Mouse (Mus musculus) megakaryocyte progenitor cell, adult 5-6 weeks (primary cell): Measurements from ENCODE around the gene Ppp2r5c. TPM values are rescaled to one million over a fixed set of nuclear protein-coding genes. Genes with fewer than 3 reads are reported as not detected.

Source experiments
- ATAC-seq: replicated peaks from 2 replicates; pipeline ENCODE4 v1.8.0; 2016; ENCODE audit warnings: mild to moderate bottlenecking, moderate TSS enrichment, inconsistent platforms; ENCODE audit not compliant: poor library complexity
- total RNA-seq, 2 experiments: library from RNA; stranded (forward) in 1 of 2; stranded (reverse) in 1 of 2; fragments of 157-497, 149-512 nt in 1 of 2; fragments of 200-1000 nt in 1 of 2; gene quantifications; 2 replicates each; pipeline versions ENCODE4 v1.2.3 to v1.2.4; 2015 to 2017

Gene Ppp2r5c
- total RNA-seq, 2 experiments from 2014 or later = 119 to 189 TPM

DNA sequence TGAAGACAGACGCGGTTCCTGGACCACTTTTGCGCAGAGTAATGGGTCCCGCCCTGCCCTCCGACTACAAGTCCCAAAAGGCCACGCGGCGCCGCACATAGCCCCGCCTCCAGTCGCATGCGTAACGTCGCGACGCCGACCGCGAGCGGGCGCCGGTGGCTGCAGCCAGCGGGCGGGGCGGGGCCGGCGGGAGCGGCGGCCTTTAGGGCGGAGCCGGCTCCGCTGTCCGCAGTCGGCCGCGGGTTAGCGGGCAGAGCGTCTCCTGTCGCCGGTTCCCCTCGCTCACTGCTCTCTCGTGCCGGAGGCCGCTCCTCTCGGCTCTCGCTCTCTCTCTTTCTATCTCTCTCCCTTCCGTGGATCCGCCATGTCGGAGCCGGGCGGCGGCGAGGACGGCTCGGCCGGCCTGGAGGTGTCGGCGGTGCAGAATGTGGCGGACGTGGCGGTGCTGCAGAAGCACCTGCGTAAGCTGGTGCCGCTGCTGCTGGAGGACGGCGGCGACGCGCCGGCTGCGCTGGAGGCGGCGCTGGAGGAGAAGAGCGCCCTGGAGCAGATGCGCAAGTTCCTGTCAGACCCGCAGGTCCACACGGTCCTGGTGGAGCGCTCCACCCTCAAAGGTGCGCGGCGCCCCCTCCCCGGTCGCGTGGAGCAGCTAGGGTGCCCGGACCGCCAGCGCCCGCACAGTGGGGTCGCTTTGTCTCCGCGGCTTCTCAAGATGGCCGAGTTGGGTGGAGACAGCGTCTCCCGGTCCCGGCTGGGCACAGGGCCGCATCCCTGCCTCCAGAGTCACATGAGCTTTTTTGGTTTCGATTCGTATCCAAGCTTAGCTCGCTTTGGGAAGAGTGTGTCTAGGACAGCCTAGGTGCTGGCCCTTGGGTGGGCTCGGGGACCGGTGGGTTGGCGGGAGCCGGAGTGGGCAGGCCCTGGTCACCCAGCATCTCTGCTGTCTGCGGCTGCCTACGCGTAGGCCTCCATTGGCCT lies 154.6 kb downstream of the Ppp2r5c start, which contains the start of gene Dync1h1:
Gene Dync1h1, plus strand, starts transcription at position 212 of the 978 bp plus-strand sequence.
- peak; percentile 85 for ATAC-seq

DNA sequence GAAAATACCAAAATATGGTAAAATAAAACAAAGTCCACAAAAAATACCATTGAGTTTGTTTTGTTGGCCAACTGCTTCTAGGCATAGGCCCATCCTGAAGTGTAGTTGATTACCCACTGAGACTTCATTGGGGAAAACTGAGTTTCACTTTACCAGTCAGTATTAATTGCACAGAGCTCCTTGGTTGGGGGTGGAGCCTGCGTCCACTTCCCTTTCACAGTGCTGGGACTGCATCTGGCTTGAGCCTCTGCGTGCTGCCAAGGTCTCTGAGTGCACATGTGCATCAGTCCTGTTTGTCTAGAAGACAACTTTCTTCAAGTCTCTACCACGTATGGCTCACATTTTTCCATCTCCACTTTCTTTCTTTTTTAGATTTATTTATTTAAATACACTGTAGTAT lies 159.2 kb downstream of the Ppp2r5c start:
- ATAC-seq = peak; percentile 55

DNA sequence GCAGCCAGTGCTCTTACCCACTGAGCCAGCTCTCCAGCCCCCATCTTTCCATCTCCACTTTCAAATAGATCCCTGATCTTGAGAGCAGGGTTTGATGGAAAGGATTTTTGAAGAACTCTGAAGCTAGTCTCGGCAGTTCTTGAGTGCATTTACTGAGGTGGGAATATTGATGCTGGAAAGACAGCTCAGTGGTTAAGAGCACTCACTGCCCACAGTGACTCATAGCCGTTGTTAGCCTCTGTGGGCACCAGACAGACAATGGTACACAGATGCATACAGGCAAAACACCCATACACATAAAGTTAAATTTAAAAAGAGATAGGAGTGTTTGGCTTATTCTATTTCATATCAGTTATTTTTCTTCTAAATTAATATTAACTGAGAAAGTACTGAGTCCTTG lies 159.8 kb downstream of the Ppp2r5c start:
- ATAC-seq = no peak

DNA sequence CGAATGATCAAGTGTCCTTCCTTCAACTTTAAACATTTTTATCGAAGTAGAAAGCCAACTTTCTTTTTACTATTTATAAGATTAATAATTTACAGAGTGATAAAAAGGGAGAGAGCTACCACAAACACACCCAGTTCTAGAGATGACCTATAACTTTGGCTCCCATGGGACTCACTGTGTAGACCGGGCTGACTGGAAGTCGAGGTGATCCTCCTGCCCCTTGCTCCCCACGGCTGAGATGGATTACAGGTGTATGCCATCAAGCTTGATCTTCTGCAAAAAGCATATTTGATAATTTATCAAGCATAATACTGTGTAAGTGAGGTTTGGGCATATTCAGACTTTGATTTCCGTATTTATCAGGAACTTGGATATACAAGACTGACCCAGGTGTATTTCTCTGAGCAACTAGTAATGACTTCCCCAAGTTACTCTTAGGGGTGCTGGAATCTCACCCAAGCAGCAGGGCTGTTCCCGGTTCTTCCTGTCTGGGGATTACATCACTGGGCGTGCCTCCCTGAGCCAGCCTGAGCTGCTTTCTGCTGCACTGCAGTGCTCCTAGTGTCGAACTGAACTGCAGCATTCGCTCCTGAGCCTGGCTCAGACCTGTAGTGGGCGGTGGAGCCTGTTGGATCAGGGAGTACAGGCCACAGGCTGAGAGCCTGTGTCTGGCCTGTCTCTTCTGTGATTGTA lies 161.7 kb downstream of the Ppp2r5c start:
- peak; percentile 91 for ATAC-seq

DNA sequence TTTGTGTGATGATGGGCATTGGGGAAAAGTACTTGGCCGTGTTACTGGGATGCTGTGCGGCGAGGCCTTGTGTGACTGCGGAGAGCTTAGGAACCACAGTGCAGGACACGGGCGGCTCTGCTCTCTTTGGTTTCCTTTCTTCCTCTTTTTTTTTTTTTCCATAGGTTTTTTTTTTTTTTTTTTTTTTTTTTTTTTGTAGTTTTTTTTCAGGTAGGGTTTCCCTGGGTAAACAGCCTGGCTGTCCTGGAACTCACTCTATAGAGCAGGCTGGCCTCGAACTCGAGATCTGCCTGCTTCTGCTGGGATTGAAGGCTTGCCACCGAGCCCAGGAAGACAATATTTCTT lies 162.2 kb downstream of the Ppp2r5c start:
- ATAC-seq = no peak

DNA sequence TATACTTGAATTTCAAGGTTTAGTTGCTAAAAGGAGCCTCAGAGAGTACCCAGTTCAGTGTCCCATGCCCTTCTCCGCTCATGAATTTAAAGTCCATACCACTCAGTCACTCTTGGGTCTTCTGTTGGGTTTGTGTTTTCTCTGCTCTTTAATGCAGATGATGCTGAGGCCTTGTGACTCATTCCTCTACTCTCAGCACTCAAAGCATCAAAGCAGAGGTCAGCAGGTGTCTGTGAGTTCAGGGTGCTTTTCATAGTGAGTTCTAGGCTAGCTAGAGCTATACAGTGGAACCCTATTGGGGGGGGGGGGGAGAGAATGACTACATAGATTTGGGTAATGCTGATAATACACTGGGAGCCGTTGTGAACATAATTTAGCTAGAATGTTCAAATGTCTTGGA lies 163.8 kb downstream of the Ppp2r5c start:
- no peak for ATAC-seq

DNA sequence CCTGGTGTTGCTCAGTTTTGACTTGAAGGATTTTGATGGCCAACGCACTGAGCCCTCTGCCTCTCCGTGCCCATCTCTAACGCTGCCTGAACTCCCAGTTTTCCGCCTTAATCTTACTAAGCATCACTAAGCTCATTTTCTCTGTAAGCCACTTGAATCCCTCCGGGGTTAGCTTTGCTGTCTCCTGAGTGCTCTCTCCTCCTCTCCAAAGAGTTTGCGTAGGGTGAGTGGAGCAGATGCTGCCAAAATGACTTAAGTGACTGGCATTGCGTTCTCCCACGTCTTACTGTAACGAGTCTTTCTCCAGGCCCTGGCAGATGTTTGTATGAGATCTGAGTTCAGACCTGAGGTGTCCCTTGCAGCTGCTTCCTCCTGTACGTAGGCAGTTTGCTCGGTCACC lies 183.1 kb downstream of the Ppp2r5c start:
- no peak for ATAC-seq

Other genes with a start within 250 kb of the Ppp2r5c start
- not detected in 2 replicates for gene Dio3, start 168.1 kb upstream of the Ppp2r5c start, total RNA-seq (2015)
- not detected in 2 replicates for gene Dio3, start 168.1 kb upstream of the Ppp2r5c start, total RNA-seq (2017)
- 60.2 and 64.4 TPM in 2 replicates for gene Dync1h1, start 154.3 kb downstream of the Ppp2r5c start, total RNA-seq (2015)
- 91.9 and 102 TPM in 2 replicates for gene Dync1h1, start 154.3 kb downstream of the Ppp2r5c start, total RNA-seq (2017)
- not detected in 2 replicates for gene 1700001K19Rik, start 235.5 kb downstream of the Ppp2r5c start, total RNA-seq (2015)
- gene 1700001K19Rik, start 235.5 kb downstream of the Ppp2r5c start, total RNA-seq (2017) = not detected in 2 replicates